Mouse (Mus musculus): ENCODE measurements around the gene Fxyd3. TPM values are rescaled to one million over a fixed set of nuclear protein-coding genes. Genes with fewer than 3 reads are reported as not detected.

The Fxyd3 gene
- polyA plus RNA-seq, 1 experiment: 0.01 TPM

DNA sequence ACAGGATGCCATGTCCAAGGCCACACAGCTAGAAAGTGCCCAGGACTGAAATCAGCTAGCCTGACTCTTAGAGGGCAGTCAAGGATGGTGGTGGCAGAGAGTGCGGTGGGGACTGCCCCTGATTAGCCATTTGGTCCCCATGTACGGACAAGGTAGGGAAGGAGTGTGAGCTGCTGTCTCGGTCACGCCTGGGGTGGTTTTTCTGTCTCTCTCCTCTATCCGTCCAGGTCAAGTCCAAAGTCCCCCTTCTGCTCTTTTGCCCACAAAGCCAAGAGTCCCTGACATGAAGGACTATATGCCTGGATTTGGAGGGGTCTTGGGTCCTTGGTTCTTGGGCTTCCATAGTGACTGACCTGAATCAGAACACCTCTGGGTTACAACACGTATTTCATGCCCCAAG lies 37.3 kb upstream of the Fxyd3 start:
- no peak for TF ChIP-seq MYOG (IDR thresholded peaks at IDR 0.05; ENCODE audit: control insufficient read depth in 1 of 3, insufficient read depth in 1 of 3, insufficient read length in 2 of 3, low read depth in 2 of 3)
- TF ChIP-seq USF1 (IDR thresholded peaks at IDR 0.05; ENCODE audit: low read depth): no peak
- TF ChIP-seq REST (IDR thresholded peaks at IDR 0.05; ENCODE audit: insufficient read depth, insufficient read length): no peak
- no peak for TF ChIP-seq POLR2AphosphoS2 (IDR thresholded peaks at IDR 0.05; ENCODE audit: insufficient read length, low read depth)
- no peak for TF ChIP-seq SRF (IDR thresholded peaks at IDR 0.05; ENCODE audit: control insufficient read depth, insufficient read length, low read depth)
- TF ChIP-seq MYOD1 (IDR thresholded peaks at IDR 0.05; ENCODE audit: control insufficient read depth in 1 of 3, insufficient read length in 2 of 3, low read depth in 2 of 3): no peak
- TF ChIP-seq TCF12 (IDR thresholded peaks at IDR 0.05; ENCODE audit: insufficient read depth, poor library complexity, severe bottlenecking): no peak
- TF ChIP-seq E2F4 (IDR thresholded peaks at IDR 0.05; ENCODE audit: insufficient read depth): no peak
- no peak for TF ChIP-seq MAX (IDR thresholded peaks at IDR 0.05; ENCODE audit: low read depth)
- no peak for TF ChIP-seq CEBPB (IDR thresholded peaks at IDR 0.05; ENCODE audit: insufficient read depth, poor library complexity, severe bottlenecking)
- TF ChIP-seq POLR2A (IDR thresholded peaks at IDR 0.05; ENCODE audit: insufficient read length, low read depth): no peak
- TF ChIP-seq TCF3 (IDR thresholded peaks at IDR 0.05; ENCODE audit: insufficient read length, low read depth): no peak
- H3K27me3 ChIP-seq (ENCODE audit: control insufficient read depth, insufficient read depth, insufficient read length): peaks cover 8% of the 10 kb centered on the region
- H3K4me3 ChIP-seq: no peak overlapping the region
- no peaks in the 10 kb centered on the region for H3K36me3 ChIP-seq (ENCODE audit: control insufficient read depth, insufficient read depth)
- H3K79me2 ChIP-seq (ENCODE audit: control insufficient read depth, insufficient read depth): no peaks in the 10 kb centered on the region
- H3K4me2 ChIP-seq (ENCODE audit: low read depth): no peak overlapping the region
- no peak overlapping the region for H3ac ChIP-seq (ENCODE audit: control insufficient read depth, insufficient read length)

DNA sequence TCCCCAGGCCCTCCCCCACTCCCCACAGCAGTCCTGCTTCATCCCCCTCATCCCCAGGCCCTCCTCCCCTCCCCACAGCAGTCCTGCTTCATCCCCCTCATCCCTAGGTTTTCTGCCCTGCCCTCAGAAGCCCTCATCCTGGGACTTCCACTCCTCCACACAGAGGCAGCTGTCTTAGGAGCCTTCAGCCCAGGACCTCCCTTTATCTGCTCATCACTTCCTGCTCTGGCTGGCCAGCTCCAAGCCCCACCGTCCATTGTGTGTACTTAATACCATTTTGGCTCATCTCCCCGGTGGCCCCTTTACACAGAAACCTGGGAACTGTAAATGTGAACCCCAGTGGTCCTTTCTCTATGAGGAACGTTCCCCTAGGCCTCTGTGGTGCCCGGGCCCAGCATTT lies 35.5 kb upstream of the Fxyd3 start:
- Histone ChIP-seq H3K27me3 (ENCODE audit: control insufficient read depth, insufficient read depth, insufficient read length) (peaks cover 8% of the 10 kb centered on the region), H3ac (ENCODE audit: control insufficient read depth, insufficient read length) (no peak overlapping the region), H3K4me3 (no peak overlapping the region), H3K79me2 (ENCODE audit: control insufficient read depth, insufficient read depth) (no peaks in the 10 kb centered on the region), H3K36me3 (ENCODE audit: control insufficient read depth, insufficient read depth) (no peaks in the 10 kb centered on the region), H3K4me2 (ENCODE audit: low read depth) (no peak overlapping the region)
- TF ChIP-seq E2F4 (IDR thresholded peaks at IDR 0.05; ENCODE audit: insufficient read depth): no peak
- no peak for TF ChIP-seq SRF (IDR thresholded peaks at IDR 0.05; ENCODE audit: control insufficient read depth, insufficient read length, low read depth)
- TF ChIP-seq TCF12 (IDR thresholded peaks at IDR 0.05; ENCODE audit: insufficient read depth, poor library complexity, severe bottlenecking): no peak
- no peak for TF ChIP-seq MYOD1 (IDR thresholded peaks at IDR 0.05; ENCODE audit: control insufficient read depth in 1 of 3, insufficient read length in 2 of 3, low read depth in 2 of 3)
- TF ChIP-seq CEBPB (IDR thresholded peaks at IDR 0.05; ENCODE audit: insufficient read depth, poor library complexity, severe bottlenecking): no peak
- no peak for TF ChIP-seq REST (IDR thresholded peaks at IDR 0.05; ENCODE audit: insufficient read depth, insufficient read length)
- TF ChIP-seq USF1 (IDR thresholded peaks at IDR 0.05; ENCODE audit: low read depth): no peak
- no peak for TF ChIP-seq POLR2A (IDR thresholded peaks at IDR 0.05; ENCODE audit: insufficient read length, low read depth)
- TF ChIP-seq MAX (IDR thresholded peaks at IDR 0.05; ENCODE audit: low read depth): no peak
- no peak for TF ChIP-seq MYOG (IDR thresholded peaks at IDR 0.05; ENCODE audit: control insufficient read depth in 1 of 3, insufficient read depth in 1 of 3, insufficient read length in 2 of 3, low read depth in 2 of 3)

DNA sequence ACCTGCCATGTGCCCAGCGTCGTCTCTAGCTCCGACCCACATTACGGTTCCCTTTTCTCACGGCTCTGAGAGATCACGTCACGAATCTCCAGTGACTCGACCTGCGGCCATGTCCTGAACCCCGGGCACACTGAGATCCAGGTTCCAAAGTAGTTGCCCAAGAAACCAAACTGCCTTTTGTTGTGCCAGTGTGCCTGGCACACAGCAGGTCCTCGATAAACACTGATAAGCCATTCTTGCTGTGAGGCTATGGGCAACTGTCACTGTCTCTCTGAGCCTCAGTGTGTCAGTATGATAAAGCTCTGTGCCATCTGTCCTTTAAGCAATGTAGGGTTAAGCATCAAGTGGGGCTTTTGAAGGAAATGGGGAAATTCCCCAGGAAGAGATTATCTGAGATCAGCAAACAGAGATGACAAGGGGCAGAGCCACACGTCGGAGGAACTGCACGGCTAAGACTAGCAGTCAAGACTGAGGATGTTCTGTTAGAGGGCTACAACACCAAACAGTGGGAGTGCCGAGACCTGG lies 34.4 kb upstream of the Fxyd3 start:
- H3K36me3 ChIP-seq (ENCODE audit: control insufficient read depth, insufficient read depth): no peaks in the 10 kb centered on the region
- no peaks in the 10 kb centered on the region for H3K79me2 ChIP-seq (ENCODE audit: control insufficient read depth, insufficient read depth)
- peaks cover 8% of the 10 kb centered on the region for H3K27me3 ChIP-seq (ENCODE audit: control insufficient read depth, insufficient read depth, insufficient read length)
- TF ChIP-seq MYOD1 (IDR thresholded peaks at IDR 0.05; ENCODE audit: control insufficient read depth in 1 of 3, insufficient read length in 2 of 3, low read depth in 2 of 3) (no peak), SRF (IDR thresholded peaks at IDR 0.05; ENCODE audit: control insufficient read depth, insufficient read length, low read depth) (no peak), CEBPB (IDR thresholded peaks at IDR 0.05; ENCODE audit: insufficient read depth, poor library complexity, severe bottlenecking) (no peak), MYOG (IDR thresholded peaks at IDR 0.05; ENCODE audit: control insufficient read depth in 1 of 3, insufficient read depth in 1 of 3, insufficient read length in 2 of 3, low read depth in 2 of 3) (no peak)
- H3K4me2 ChIP-seq (ENCODE audit: low read depth): no peak overlapping the region
- no peak overlapping the region for H3K4me3 ChIP-seq
- no peak overlapping the region for H3ac ChIP-seq (ENCODE audit: control insufficient read depth, insufficient read length)

DNA sequence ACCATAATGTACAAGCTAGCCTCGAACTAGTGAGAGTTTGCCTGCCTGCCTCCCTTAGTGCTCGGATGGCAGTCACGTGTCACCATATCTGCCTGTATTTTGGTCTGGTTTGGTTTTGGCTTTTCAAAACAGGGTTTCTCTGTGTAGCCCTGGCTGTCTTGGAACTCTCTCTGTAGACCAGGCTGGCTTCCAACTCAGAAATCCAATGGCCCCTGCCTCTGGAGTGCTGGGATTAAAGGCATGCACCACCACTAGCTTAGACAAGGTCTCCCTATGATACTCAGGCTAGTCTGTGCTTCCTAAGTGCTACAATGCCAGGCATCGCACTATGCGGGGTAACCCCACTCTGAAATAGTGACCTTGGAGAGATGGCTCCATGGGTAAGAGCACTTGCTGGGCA lies 33.3 kb upstream of the Fxyd3 start:
- Histone ChIP-seq H3ac (ENCODE audit: control insufficient read depth, insufficient read length) (no peak overlapping the region), H3K36me3 (ENCODE audit: control insufficient read depth, insufficient read depth) (no peaks in the 10 kb centered on the region), H3K4me2 (ENCODE audit: low read depth) (no peak overlapping the region), H3K27me3 (ENCODE audit: control insufficient read depth, insufficient read depth, insufficient read length) (peaks cover 13% of the 10 kb centered on the region), H3K79me2 (ENCODE audit: control insufficient read depth, insufficient read depth) (no peaks in the 10 kb centered on the region), H3K4me3 (no peak overlapping the region)
- TF ChIP-seq POLR2AphosphoS2 (IDR thresholded peaks at IDR 0.05; ENCODE audit: insufficient read length, low read depth) (no peak), MAX (IDR thresholded peaks at IDR 0.05; ENCODE audit: low read depth) (no peak)

DNA sequence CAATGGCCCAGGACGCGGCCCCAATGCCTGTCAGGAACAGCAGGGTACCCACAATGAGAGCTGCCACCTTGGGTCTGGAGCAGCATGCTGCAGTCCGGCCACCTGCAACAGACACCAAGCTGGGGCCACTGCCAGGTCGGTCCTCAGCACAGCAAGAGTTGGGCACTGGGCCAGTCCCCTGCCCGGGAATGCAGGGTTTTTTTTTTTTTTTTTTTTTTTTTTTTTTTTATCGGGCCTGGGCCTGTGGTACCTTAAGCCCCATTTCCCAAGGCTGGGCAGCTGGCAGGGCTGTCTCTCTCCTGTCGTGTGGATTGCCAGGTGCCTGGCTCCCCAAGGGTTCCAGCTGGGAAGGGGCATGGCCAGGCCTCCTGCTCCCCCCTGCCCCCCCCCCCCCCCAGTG lies 32.6 kb upstream of the Fxyd3 start:
- H3K36me3 ChIP-seq (ENCODE audit: control insufficient read depth, insufficient read depth): no peaks in the 10 kb centered on the region
- no peaks in the 10 kb centered on the region for H3K79me2 ChIP-seq (ENCODE audit: control insufficient read depth, insufficient read depth)
- H3ac ChIP-seq (ENCODE audit: control insufficient read depth, insufficient read length): no peak overlapping the region
- no peak overlapping the region for H3K4me3 ChIP-seq
- no peak for TF ChIP-seq TCF3 (IDR thresholded peaks at IDR 0.05; ENCODE audit: insufficient read length, low read depth)
- no peak for TF ChIP-seq REST (IDR thresholded peaks at IDR 0.05; ENCODE audit: insufficient read depth, insufficient read length)
- no peak for TF ChIP-seq MAX (IDR thresholded peaks at IDR 0.05; ENCODE audit: low read depth)
- no peak for TF ChIP-seq MYOG (IDR thresholded peaks at IDR 0.05; ENCODE audit: control insufficient read depth in 1 of 3, insufficient read depth in 1 of 3, insufficient read length in 2 of 3, low read depth in 2 of 3)
- TF ChIP-seq POLR2AphosphoS2 (IDR thresholded peaks at IDR 0.05; ENCODE audit: insufficient read length, low read depth): no peak
- TF ChIP-seq E2F4 (IDR thresholded peaks at IDR 0.05; ENCODE audit: insufficient read depth): no peak
- TF ChIP-seq POLR2A (IDR thresholded peaks at IDR 0.05; ENCODE audit: insufficient read length, low read depth): no peak
- no peak for TF ChIP-seq CEBPB (IDR thresholded peaks at IDR 0.05; ENCODE audit: insufficient read depth, poor library complexity, severe bottlenecking)
- no peak overlapping the region for H3K4me2 ChIP-seq (ENCODE audit: low read depth)
- peaks cover 18% of the 10 kb centered on the region for H3K27me3 ChIP-seq (ENCODE audit: control insufficient read depth, insufficient read depth, insufficient read length)
